Mouse (Mus musculus) retina, embryonic 14.5 days (tissue): ENCODE results near the gene Upb1.
A peak's percentile ranks its signal among the peaks of the same experiment; 100 is the strongest.

ENCODE experiments used
- DNase-seq: peaks from one replicate; pipeline ENCODE4 v3.0.0-alpha.2; 2015; ENCODE audit warnings: low spot score

Upb1 gene

GRCm38 (mm10) chr10:75428049-75429003 is 27.4 kb downstream of the Upb1 start:
- no peak for DNase-seq

- no peak for DNase-seq
These were observed 28.1 kb downstream of the Upb1 start for GRCm38 (mm10) chr10:75429004-75429380.

- no peak for DNase-seq
These were observed 28.7 kb downstream of the Upb1 start for GRCm38 (mm10) chr10:75429522-75430146.

- DNase-seq = no peak
These were observed 29.2 kb downstream of the Upb1 start for GRCm38 (mm10) chr10:75430147-75430537.

- no peak for DNase-seq
These were observed 29.7 kb downstream of the Upb1 start for GRCm38 (mm10) chr10:75430633-75431032.

GRCm38 (mm10) chr10:75436604-75437217 is 35.8 kb downstream of the Upb1 start:
- DNase-seq = peak; percentile 96

GRCm38 (mm10) chr10:75437284-75437683 is 36.4 kb downstream of the Upb1 start:
- DNase-seq = no peak

- DNase-seq = peak; percentile 38
These were observed 37.4 kb downstream of the Upb1 start for GRCm38 (mm10) chr10:75438132-75438810.

GRCm38 (mm10) chr10:75439211-75439811 is 38.4 kb downstream of the Upb1 start:
- peak; percentile 79 for DNase-seq

- DNase-seq = no peak
These were observed 39.8 kb downstream of the Upb1 start for GRCm38 (mm10) chr10:75440756-75441155.

- no peak for DNase-seq
These were observed 40.9 kb downstream of the Upb1 start for GRCm38 (mm10) chr10:75441800-75442199.

GRCm38 (mm10) chr10:75443017-75443416 is 42.1 kb downstream of the Upb1 start:
- no peak for DNase-seq

- DNase-seq = peak; percentile 75
These were observed 43.4 kb downstream of the Upb1 start for GRCm38 (mm10) chr10:75444111-75444826.

- peak; percentile 64 for DNase-seq
These were observed 44.1 kb downstream of the Upb1 start for GRCm38 (mm10) chr10:75445030-75445429.

GRCm38 (mm10) chr10:75446501-75447083 is 45.7 kb downstream of the Upb1 start:
- no peak for DNase-seq

GRCm38 (mm10) chr10:75447489-75447888 is 46.6 kb downstream of the Upb1 start:
- DNase-seq = no peak

- DNase-seq = no peak
These were observed 48.0 kb downstream of the Upb1 start for GRCm38 (mm10) chr10:75448806-75449420.

GRCm38 (mm10) chr10:75450331-75450730 is 49.4 kb downstream of the Upb1 start:
- no peak for DNase-seq

- DNase-seq = peak; percentile 58
These were observed 50.3 kb downstream of the Upb1 start for GRCm38 (mm10) chr10:75451036-75451786.
